Mouse (Mus musculus) cortical plate, adult 2 months (tissue): ENCODE data around the gene Pik3c2b. TPM values are rescaled to one million over a fixed set of nuclear protein-coding genes. Genes with fewer than 3 reads are reported as not detected.

Source experiments
- H3K27ac ChIP-seq: fragments of 200-500 bp; 2 replicates; pipeline ENCODE4 v1.5.1; 2012; ENCODE audit warnings: low read length, control low read depth, inconsistent platforms; ENCODE audit not compliant: insufficient read depth
- H3K4me1 ChIP-seq: fragments of 200-500 bp; 2 replicates; pipeline ENCODE4 v1.6.1; 2011; ENCODE audit warnings: low read length; ENCODE audit not compliant: control insufficient read depth, insufficient read depth
- H3K4me3 ChIP-seq: fragments of 200-500 bp; 2 replicates; pipeline ENCODE4 v1.5.1; 2011; ENCODE audit warnings: mild to moderate bottlenecking, low read length, control low read depth; ENCODE audit not compliant: insufficient read depth
- CTCF ChIP-seq: fragments of 200-500 bp; IDR thresholded peaks from 2 replicates; pipeline ENCODE4 v1.5.1; 2011; ENCODE audit warnings: mild to moderate bottlenecking, control low read depth, low read length; ENCODE audit not compliant: insufficient read depth; ENCODE audit errors: extremely low read depth
- POLR2A ChIP-seq: fragments of 200-500 bp; IDR thresholded peaks from 2 replicates; pipeline ENCODE4 v1.6.1; 2011; ENCODE audit warnings: mild to moderate bottlenecking, low read length, control low read depth; ENCODE audit not compliant: insufficient read depth; ENCODE audit errors: extremely low read depth
- polyA plus RNA-seq: library from polyadenylated mRNA; depleted of rRNA; stranded (reverse); fragments of >200 nt; gene quantifications from 2 replicates; pipeline ENCODE4 v1.2.3, GENCODE M21; 2012

Pik3c2b gene
- polyA plus RNA-seq, 1 experiment: 12.0 TPM

GRCm38 (mm10) chr1:133069275-133070120, 24.0 kb downstream of the Pik3c2b start:
- Histone ChIP-seq H3K4me1 (peaks cover 4% of the 10 kb centered on the region; the same call in 1 of the 2 replicates), H3K27ac (peak overlapping the region; percentile 78), H3K4me3 (no peak overlapping the region)
- TF ChIP-seq CTCF (no peak), POLR2A (no peak)

- Histone ChIP-seq H3K4me3 (no peak overlapping the region), H3K27ac (peak overlapping the region; percentile 78; the same call in 1 of the 2 replicates), H3K4me1 (peaks cover 4% of the 10 kb centered on the region; the same call in 1 of the 2 replicates)
- TF ChIP-seq POLR2A: no peak
- no peak for TF ChIP-seq CTCF
These were observed 24.7 kb downstream of the Pik3c2b start for GRCm38 (mm10) chr1:133070157-133070556.

DNA sequence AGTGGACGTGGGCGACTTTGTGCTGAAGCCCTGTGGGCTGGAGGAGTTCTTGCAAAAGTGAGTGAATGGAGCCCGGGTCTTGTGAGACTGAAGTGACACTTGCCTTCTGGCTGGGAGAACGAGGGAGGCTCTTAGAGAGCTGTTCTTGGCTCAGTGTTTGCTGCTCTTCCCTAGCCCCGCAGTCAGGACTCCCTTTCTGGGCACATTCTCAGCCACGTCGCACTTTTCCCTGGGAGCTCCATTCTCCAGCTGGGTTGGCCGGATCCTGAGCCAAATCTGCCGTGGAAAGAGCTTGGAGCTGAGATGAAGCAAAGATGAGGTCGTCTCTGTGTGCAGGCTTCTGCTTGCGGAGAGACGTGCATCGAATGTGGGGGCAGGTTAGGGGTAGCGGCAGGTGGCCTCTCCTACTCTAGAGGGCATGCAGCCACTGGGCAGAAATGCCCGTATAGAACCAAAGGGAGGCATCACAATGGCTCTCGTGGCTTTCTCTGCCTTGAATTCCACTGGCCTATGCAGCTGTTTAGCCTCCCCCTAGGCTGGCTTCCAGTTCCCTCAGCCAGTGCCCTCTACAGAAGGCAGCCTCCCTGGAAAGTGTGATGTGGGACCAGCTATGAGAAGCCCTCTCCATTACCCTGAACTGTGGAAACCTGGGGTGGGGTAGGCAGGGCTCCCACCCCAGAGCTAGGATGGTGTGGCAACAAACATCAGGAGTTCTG, 26.4 kb downstream of the Pik3c2b start:
- Histone ChIP-seq H3K27ac (peak overlapping the region; percentile 7; the same call in 1 of the 2 replicates), H3K4me1 (peaks cover 4% of the 10 kb centered on the region; the same call in 1 of the 2 replicates), H3K4me3 (no peak overlapping the region)
- TF ChIP-seq POLR2A (no peak), CTCF (no peak)

GRCm38 (mm10) chr1:133073327-133073856, 27.9 kb downstream of the Pik3c2b start:
- no peak overlapping the region for H3K27ac ChIP-seq
- H3K4me1 ChIP-seq: peaks cover 4% of the 10 kb centered on the region; the same call in 1 of the 2 replicates
- H3K4me3 ChIP-seq: no peak overlapping the region
- no peak for TF ChIP-seq POLR2A
- no peak for TF ChIP-seq CTCF

DNA sequence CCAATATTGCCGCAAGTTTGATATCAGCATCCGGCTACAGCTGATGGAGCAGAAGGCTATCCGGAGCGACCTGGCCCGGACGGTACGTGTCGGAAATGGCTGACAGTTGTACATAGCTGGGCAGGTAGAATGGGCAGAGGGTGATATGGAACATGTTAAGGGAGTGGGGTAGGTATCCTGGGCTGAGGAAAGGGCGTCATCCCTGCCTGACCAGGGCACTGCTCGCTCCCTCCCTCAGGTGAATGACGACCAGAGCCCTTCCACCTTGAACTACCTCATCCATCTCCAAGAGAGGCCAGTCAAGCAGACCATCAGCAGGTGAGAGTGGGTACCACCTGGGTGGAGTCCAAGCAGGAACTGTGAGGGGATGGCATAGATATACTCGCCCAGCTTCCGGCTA, 29.1 kb downstream of the Pik3c2b start:
- H3K4me3 ChIP-seq: no peak overlapping the region
- H3K27ac ChIP-seq: no peak overlapping the region
- TF ChIP-seq CTCF: no peak
- no peak for TF ChIP-seq POLR2A
- H3K4me1 ChIP-seq: peaks cover 4% of the 10 kb centered on the region; the same call in 1 of the 2 replicates

DNA sequence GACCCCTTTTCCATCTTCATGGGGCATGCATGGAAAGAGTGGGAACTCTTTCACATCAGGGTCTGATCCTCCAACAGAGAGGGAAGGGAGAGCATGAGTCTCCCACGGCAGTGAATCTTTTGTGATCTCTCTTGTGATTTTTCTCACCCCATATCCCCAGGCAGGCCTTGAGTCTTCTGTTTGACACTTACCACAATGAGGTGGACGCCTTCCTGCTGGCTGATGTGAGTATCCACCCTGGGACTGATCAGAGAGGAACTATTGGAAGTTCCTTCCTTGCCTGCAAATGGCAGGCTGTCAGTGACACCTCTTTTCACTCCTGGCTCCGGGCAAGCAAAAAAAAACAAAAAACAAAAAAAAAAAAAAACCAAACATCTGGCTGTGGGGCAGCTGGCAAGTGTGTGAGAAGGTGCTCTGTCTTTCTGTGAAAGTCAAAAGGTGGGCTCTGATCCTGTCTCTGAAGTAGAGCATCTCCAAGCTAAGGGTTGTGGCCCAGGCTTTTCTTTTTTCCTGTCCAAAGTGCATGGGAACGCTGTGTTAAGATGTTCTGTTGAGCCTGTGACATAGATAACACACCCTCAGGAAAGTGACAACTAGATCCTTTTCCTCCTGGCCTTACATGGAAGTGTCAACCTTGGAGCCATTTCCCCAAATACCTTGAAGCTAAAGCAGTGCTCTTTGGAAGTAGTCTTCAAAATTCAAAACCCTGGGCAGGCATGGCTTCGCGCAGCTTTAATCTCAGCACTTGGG, 30.4 kb downstream of the Pik3c2b start:
- Histone ChIP-seq H3K27ac (no peak overlapping the region), H3K4me3 (no peak overlapping the region), H3K4me1 (peaks cover 4% of the 10 kb centered on the region; the same call in 1 of the 2 replicates)
- no peak for TF ChIP-seq CTCF
- TF ChIP-seq POLR2A: no peak

- Histone ChIP-seq H3K27ac (no peak overlapping the region), H3K4me1 (no peaks in the 10 kb centered on the region), H3K4me3 (no peak overlapping the region)
- TF ChIP-seq POLR2A (no peak), CTCF (no peak)
These were observed 31.4 kb downstream of the Pik3c2b start for GRCm38 (mm10) chr1:133076681-133077514.

DNA sequence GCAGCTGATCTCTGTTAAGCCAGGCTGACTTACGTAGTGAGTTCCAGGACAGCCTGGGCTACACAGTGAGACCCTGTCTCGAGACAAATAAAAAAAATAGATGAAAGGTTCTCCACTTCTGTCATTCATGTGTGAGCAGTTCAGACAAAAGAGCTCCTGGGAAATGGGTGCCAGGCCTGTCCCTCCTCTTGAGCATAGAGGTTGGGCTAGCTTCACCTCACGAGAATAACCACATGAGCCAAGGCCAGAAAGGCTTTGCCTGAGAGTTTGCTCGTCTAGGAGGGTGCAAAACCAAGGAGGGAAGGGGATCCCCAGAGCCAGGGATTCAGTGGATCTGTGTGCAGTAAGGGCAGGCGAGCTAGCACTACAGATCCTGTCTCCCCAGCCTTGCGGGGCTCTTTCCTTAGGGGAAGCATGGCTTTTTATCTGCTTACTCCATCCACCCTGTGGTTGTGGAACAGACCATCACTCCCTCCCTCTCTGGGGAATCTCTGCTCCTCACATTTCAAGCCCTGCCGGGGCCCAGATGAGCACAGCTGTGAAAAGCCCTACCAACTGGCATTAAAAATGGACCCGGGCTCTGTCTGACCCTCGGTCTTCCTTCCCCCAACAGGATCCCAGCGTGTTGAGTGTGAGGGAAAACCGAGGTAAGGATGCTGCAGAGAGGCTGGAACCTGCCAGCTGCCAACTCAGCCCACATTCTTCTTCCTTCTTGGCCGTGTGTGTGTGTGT, 32.3 kb downstream of the Pik3c2b start:
- Histone ChIP-seq H3K4me3 (no peak overlapping the region), H3K4me1 (no peaks in the 10 kb centered on the region), H3K27ac (no peak overlapping the region)
- TF ChIP-seq POLR2A (no peak), CTCF (no peak)
